Mouse (Mus musculus) A20 (cell line): ENCODE data around the gene Arntl2.
"Not testable (repeated sequence)": the region's sequence is repeated elsewhere in the genome, so short reads cannot be mapped to it uniquely, and the experiment has no call there.

Experiments
- DNase-seq: peaks from one replicate; pipeline ENCODE4 v3.0.0-alpha.2; 2011; ENCODE audit warnings: low read depth, low spot score

Arntl2 gene

DNA sequence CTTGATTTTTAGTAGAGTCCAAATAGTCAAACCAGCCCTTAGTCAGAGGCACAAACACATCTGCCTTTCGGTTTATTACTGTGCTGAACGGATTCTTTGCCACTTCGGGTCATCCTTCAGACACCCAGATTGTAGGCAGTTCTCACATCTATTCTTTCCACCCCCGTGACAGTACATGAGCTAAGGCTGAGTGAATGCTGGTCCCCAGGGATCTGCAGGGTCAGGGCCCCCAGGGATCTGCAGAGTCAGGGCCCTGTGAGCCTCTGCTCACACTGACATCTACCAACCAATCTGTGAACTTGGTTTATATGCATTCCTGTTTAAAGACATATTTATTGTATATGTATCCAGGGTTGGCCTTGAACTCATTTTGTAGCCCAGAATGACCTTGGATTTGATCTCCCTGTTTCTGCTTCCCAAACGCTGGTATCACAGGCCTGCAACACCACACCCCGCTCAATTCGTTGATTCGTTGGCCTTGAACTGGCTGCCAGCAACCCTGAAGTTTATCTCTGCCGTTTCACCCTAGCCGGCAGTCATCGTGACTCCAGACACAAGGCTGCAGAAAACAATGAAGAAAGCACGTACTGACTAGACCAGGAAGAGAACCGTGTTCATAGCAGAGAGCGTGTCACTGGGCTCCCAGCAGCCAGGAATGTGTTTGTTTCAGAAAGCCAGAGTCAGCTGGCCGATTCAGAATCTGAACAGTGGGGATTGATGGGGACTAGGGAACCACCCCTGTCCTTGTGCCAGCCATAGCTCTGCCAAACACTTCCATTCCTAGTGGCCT is 50.3 kb downstream of the Arntl2 start:
- DNase-seq: peak; percentile 70

DNA sequence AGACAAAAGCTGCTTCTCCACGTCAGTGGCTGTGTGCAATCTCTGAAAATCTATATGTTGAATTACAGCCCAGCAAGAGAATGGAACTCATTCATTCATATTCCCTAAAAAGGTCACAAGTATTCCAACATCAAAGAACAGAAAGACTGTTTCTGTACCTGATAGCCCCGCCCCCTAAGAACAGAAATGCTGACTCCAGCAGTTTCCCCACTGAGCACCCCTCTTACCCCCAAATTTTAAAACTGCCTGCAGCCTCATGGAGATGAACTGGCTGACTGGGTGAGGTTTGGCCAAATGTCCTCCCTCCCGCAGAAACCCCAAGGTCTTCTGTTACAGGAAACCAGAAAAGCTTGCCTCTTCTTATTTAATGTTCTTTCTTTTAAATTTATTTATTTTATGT is 51.5 kb downstream of the Arntl2 start:
- DNase-seq: no peak

DNA sequence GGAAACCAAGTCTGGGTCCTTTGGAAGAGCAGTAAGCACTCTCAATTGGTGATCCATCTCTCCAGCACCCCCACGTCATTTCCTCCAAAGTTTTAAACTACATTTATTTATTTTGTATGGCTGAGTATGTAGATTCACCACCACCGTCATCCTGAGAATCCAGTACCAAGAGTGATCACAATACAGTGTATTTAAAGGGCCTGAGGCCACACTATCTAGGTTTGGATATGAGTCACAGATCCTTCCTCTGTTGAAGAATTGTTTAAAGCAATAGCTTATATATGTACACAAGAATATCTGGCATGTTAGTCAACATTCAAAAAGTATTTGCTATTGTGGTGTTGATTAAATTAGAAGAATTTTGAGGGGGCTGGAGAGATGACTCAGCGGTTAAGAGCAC is 52.4 kb downstream of the Arntl2 start:
- DNase-seq: no peak

DNA sequence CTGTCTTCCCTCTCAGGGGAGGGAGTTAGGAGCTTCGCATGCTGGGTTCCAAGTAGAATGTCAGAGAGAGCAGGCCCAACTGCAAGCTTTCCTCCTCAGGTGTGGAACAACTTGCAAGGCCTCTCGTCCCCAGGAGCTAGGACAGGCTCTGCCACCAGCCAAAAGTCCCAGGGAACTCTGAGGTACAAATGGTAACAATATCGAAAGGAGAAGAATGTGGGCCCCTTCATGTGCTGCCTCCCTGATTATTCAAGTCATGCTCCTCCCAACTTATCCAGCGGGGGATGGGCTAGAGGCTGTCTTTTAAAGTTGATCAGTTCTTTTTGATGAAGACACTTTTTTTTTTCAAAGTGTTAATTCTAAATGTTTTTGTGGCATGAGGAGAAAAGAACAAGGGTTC is 54.2 kb downstream of the Arntl2 start, which contains the start of gene Smco2:
TSS of gene Smco2 (plus strand) at position 55 of the 400 bp plus-strand sequence.
- DNase-seq: no peak

DNA sequence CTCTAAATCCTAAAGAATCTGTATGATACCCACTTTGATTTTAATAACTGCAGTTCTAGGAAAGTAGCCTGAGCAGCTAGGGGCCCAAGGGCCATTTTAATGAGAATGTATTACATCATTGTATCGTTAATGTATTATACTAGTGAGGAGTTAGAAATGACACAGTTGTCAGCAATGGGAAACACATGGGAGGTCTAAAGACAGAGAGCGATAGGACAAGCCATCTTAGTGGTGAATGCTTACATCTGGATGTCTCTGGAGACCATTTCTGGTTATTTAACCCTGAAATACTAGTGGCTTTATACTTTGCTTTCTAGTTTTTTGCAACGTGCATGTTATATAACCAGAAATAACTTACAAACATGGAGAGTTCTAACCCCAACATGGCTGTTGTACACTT is 56.1 kb downstream of the Arntl2 start:
- no peak for DNase-seq

DNA sequence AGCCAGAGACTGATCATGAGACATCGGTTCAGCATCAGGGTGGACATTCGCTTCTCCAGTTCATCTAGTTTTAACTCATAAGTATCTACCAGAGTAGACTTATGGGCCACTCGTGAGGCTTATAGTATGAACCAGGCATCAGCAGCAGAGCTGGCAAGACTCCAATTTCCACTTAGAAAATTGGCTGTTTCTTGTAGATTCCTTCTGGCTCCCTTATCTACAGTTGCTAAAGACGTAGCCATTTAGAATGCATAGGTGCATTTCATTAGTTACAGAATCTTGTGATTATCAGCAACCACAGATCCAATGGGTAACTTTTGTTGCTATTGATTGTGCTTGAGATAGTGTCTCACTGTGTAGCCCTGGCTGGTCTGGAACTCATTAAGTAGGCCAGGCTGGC is 56.9 kb downstream of the Arntl2 start:
- DNase-seq: no peak

DNA sequence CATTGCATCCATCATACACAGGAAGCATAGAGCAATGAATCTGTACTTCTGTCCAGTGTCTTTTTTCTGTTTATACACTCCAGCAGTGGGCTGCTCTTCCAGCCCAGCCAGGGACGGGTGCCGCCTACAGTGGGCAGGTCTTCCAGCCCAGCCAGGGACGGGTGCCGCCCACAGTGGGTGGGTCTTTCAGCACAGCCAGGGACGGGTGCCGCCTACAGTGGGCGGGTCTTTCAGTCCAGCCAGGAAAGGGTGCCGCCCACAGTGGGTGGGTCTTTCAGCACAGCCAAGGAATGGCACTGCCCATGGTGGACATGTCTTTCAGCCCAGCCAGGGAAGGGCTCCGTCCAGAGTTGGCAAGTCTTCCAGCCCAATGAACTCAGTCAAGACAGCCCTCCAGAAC is 59.3 kb downstream of the Arntl2 start:
- peak; percentile 96 for DNase-seq

DNA sequence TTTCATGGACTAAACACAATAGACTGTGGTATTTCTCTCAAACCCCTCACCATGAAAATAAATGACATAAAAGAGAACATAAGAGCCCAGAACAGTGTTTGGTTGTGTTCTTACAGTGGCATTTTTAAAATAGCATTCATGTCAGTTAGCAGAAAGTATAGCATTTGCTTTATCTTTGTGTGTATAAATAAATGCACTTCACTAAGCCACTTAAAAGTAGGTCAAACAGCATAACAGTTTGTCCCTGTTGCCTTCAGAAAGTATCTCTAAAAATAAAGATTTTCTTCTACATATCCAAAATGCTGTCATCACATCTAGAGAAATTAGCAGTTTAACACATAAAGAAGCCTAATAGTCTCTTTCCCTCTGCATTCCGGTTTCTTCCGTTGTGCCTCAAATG is 61.5 kb downstream of the Arntl2 start:
- DNase-seq: no peak

DNA sequence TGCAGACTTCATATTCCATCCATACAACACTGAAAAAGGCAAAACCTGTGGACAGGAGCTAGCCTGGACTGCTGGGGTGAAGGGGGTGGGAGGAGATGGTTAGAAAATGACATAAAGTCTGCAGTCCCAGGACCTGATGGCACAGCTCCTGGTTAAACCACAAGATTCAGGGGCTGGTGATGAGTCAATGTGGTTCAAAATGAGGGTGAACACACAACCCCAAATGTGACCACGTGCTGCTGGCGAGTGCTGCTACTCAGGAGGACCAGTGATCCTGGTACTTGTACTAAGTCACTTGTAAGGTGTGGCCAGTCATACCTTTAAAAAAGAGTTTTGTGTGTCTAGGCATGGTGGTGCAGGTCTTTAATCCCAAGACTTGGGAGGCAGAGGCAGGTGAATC is 67.3 kb downstream of the Arntl2 start:
- no peak for DNase-seq

DNA sequence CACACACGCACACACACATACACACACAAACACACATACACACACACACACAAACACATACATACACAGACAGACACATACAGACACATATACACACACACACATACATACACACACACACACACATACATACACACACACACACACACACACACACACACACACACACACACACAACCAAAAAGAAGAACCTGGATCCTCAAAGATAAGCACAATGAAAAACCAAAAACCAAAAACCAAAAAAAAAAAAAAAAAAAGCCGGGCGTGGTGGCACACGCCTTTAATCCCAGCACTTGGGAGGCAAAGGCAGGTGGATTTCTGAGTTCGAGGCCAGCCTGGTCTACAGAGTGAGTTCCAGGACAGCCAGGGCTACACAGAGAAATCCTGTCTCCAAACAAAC is 68.5 kb downstream of the Arntl2 start:
- not testable (repeated sequence) for DNase-seq

DNA sequence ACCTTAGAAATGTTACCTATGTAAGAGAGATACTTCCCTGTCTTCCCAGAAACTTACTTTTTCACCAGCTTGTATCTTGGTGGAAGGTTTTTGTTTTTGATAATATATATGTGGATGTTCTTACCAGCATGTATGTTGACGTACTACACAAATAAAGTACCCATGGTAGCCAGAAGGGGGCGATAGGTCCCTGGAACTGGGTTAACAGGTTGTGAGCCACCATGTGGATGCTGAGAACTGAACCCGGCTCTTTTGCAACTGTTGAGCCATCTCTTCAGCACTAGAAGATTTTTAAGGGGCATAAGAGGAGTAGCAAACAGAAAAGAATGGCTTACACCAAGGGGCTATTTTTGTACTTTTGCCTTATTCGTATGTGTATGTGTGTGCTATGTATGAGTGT is 69.8 kb downstream of the Arntl2 start:
- peak; percentile 60 for DNase-seq

DNA sequence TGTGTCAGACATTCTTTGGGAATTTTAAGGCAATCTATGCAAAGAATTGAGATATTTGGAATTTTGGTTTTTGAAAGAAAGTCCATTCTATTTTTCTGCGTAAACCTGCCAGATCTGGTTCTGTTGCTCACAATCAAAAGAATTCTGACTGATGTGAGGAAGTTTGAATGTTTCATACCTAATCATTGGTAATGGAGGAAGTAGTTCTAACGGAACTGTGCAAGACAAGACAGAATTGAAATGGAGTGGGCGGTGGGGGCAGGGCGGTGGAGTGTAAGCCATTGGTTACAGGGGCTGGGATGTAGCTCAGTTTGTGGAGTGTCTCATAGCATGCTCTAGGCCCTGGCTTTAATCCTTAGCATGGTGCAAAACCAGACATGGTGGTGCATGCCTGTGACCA is 76.1 kb downstream of the Arntl2 start:
- DNase-seq: no peak

DNA sequence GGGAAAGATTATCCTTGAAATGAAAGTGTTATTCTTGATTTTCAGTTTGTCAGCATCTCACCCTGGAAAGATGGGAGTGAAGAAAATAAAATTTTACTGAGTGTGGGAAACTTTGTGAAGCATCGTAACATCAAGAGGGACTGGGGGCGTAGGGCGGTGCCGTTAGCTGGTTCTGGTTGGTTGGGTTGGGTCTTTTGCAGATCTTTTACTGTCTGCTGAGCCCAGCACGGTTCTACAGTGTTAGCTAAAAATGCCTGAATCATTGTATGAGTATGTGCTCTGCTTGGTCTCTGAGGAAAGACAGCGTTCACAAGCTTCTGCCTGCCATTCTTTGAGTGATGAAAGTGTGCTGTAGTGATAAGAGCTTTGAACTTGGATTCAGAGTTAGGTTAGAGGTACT is 78.6 kb downstream of the Arntl2 start:
- DNase-seq: no peak

DNA sequence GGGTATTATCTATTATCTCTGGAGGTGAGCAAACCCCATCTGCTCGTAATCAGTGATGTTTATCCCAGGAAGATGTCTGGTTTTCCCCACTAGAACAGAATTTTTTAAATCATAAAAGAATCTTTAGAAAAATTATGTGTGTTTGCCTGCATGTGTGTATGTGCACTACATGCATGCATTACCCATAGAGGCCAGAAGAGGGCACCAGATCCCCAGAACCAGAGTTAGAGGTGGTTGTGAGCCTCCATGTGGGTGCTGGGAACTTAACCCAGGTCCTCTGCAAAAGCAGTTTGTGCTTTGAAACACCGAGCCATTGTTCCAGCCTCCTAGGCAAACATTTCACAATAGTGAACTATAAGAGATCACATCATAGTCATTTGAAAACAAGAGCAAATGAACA is 81.0 kb downstream of the Arntl2 start:
- no peak for DNase-seq

DNA sequence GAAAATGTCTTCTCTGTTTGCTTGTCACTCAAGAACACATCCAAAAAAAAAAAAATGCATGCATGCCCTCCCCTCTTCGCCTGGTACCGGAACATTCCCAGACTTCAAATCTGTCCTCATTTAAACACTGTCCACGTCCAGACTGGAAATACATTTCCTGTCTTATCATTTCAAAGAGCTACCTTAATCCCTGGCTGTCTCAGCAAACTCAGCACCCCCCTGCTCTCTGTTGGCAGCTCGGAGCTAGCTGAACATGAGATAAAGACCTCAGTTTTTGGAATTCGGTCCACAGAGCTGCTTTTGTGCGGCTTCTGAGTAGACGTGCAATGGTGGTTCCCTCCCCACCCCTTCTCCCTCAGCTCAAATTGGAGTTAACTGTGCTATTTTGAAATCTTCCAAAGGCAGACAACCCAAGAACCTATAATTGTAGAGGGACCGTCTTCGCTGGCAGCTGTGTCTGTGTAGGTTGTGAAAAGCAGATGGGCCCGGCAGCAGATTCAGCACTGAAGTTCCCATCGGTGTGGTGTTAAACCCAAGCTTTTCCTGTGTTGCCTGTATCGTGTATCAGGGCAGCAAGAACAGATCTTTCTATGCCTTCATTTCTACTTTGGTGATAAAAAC is 81.7 kb downstream of the Arntl2 start:
- no peak for DNase-seq

DNA sequence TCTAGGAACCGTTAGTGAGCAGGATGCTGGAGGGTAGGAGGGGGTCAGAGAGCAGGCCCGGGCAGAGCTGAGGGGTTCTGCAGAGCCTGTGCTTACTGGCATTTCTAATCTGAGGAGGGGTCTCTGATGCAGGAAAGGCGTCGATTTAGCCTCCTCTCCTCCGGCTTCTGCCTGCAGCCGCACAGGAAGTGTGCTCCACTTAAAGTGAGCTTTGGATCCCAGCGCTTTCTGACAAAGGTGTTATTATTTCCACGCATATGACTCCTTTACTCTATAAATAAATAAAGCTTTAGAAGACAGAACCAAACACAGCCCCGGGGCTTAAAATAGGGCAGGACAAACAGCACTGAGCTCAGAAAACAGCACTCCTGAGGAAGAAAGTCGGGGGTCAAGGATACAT is 83.1 kb downstream of the Arntl2 start:
- no peak for DNase-seq

DNA sequence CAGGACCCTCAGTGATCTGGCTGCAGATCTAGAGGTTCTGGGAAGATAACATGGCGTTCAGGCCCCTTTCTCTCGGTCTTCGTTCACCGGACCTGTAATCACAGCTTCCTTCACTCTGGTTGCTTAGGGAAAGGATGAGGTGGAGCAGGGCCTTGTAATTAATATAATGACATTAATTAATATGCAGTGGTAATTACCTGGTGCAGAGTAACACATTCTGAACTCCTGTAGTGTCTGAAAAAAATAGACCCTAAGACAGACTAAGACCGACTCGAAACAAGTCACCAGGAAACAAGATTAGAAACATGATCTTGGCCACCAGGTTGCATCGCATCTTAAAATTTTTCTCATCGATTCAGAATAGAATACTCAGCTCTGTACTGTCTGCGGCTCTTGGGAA is 84.0 kb downstream of the Arntl2 start:
- DNase-seq: no peak

DNA sequence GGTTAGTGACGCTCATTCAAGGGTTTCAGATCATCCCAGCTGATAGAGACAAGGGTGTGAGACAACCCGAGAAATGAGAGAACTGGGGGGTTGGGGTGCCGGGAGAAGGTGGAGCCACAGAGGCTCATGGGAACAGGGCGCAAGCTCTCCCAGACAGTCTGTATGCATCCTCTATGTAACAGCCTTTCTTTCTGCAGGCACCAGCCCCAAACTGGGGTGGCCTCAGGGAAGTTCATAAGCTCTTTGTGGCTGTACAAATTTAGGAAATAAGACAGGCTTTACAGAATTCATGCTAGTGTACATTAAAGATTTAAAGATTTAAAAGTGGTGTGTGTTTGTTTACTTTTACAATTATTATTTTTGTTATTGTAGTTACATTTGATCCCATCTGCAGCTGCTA is 84.4 kb downstream of the Arntl2 start:
- DNase-seq: no peak

DNA sequence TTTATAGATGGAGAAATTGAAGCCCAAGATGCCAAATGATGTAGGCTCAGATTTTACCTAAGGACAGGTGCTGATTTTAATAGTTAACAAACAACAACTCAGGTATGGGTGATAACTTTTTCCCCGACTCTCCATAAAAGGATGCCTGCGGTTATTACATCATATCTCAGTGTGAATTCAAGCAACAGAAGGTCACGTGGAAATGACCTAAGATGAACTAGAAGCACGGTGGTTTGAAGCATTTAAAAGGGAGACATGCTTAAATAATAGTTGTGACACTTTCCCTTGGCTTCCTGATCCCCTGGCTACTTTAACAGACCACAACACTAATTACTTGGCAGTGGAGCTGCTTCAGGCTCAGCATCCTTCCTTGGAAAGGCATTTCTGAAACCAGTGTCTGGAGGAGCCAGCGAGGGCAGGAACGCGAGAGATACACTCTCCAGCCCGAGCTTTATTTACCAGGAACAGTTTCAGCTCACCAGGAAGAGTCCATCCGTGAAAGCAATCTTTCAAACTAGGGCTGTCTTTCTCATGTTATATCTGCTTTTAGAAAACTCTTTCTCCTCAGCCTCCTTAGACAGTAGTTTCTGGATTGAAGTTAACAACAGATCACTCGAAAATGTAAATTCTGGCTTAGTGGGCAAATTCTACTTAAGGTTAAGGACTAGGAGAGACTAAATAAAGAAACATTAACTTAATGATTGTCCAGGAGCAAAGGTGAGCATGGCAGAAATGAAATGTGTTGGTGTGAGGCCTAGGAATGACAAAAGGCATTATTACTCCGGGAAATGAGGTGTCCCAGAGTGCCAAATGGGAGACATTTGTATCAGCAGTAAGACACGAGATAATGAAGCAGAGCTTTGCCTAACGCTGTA is 86.3 kb downstream of the Arntl2 start:
- no peak for DNase-seq
